Mouse (Mus musculus): Measurements from ENCODE around the gene Slc38a10.

DNA sequence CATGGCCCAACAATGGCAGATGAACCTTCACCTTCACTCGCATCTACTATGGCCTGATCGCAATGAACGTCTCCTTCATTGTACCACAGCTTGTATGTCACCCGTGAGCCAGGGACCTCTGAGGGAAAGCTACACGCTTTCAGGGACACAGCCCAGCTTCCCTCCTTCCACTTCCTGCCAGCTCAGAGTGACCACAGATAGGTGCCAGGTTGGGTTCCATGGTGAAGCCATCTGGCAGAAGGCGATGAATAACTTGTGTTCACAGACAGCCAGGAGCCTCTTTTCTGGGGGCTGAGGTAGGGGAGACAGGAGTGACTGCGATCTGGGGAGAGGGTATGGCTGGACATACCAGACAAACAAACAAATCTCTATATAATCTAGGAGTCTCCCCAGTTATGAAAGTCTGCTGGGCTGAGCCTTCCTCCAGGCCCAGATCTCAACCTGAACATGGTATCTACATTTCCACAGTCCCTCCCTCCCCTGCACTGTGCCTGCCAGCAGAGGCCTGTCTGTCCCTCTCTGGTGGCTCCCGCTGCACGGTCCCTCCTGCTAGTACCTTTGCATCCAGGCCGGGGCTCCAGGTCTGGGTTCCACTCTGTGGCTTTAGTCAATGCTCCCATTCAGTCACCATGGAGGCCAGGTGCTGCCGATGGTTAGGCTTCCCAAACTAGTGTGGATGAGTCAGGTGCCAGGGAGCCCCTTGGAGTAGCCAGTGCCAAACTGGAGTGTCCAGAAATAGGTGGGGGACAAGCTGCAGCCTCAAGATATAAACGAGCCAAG lies 95.0 kb downstream of the Slc38a10 start:
- TF ChIP-seq CTCF (IDR thresholded peaks at IDR 0.05; ENCODE audit: borderline replicate concordance, insufficient read depth, low read length) (no peak), POLR2A (IDR thresholded peaks at IDR 0.05; ENCODE audit: low read depth, low read length) (no peak)

All from embryonic fibroblast, embryonic 13.5 days (primary cell).